Mouse (Mus musculus): ENCODE measurements around the gene Zbtb21. TPM values are rescaled to one million over a fixed set of nuclear protein-coding genes. Genes with fewer than 3 reads are reported as not detected.

Gene Zbtb21
- total and polyA plus RNA-seq, 2 experiments from 2014 or later, result 8.7 to 28.7 TPM

DNA sequence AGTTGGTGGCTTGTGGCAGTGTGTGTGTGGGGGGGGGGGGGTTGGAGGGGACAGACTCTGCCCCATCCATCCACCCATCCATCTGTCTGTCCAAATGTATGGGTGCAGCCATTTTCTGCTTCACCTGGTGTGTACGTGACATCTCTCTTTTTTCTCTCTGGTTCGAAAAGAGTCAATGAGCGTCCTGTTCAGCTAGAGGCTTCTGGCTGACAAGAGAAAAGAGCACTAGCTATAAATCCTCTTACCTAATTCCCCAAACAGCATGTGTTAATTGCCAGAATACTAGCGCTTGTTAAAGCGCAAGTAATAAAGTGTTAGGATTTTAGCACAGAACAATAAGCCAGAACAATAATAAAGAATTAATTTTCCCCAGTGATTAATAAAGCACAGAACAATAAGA lies 22.2 kb upstream of the Zbtb21 start:
- no peaks in the 10 kb centered on the region for H3K36me3 ChIP-seq (ENCODE audit: insufficient read depth, low read length)
- no peaks in the 10 kb centered on the region for H3K9me3 ChIP-seq (ENCODE audit: low read length)
- DNase-seq (ENCODE audit: low spot score) (no peak), ATAC-seq (no peak)
- H3K4me2 ChIP-seq (ENCODE audit: low read depth, low read length), result no peak overlapping the region
- no peaks in the 10 kb centered on the region for H3K4me1 ChIP-seq (ENCODE audit: insufficient read depth, low read length)
- H3K4me3 ChIP-seq (ENCODE audit: low read length), result no peak overlapping the region
- no peaks in the 10 kb centered on the region for H3K27me3 ChIP-seq (ENCODE audit: insufficient read depth, low read length)
- WGBS, result 47% methylated on average over 5 of the region's 5 CpGs
- no peak overlapping the region for H3K27ac ChIP-seq
- no peak for TF ChIP-seq CTCF (IDR thresholded peaks at IDR 0.05; ENCODE audit: low read depth)
- H3K9ac ChIP-seq (replicated peaks; ENCODE audit: low read length), result no peak overlapping the region

GRCm38 (mm10) chr16:97981362-97981761 lies 18.9 kb upstream of the Zbtb21 start:
- H3K4me1 ChIP-seq (ENCODE audit: insufficient read depth, low read length), result no peaks in the 10 kb centered on the region
- no peak overlapping the region for H3K4me3 ChIP-seq (ENCODE audit: low read length)
- H3K36me3 ChIP-seq (ENCODE audit: insufficient read depth, low read length), result no peaks in the 10 kb centered on the region
- DNase-seq (ENCODE audit: low spot score) (no peak), ATAC-seq (no peak)
- WGBS, result 92% methylated on average over 1 of the region's 1 CpGs
- no peak overlapping the region for H3K4me2 ChIP-seq (ENCODE audit: low read depth, low read length)
- H3K9ac ChIP-seq (replicated peaks; ENCODE audit: low read length), result no peak overlapping the region
- no peaks in the 10 kb centered on the region for H3K27me3 ChIP-seq (ENCODE audit: insufficient read depth, low read length)
- H3K27ac ChIP-seq, result no peak overlapping the region
- no peaks in the 10 kb centered on the region for H3K9me3 ChIP-seq (ENCODE audit: low read length)
- no peak for TF ChIP-seq CTCF (IDR thresholded peaks at IDR 0.05; ENCODE audit: low read depth)

DNA sequence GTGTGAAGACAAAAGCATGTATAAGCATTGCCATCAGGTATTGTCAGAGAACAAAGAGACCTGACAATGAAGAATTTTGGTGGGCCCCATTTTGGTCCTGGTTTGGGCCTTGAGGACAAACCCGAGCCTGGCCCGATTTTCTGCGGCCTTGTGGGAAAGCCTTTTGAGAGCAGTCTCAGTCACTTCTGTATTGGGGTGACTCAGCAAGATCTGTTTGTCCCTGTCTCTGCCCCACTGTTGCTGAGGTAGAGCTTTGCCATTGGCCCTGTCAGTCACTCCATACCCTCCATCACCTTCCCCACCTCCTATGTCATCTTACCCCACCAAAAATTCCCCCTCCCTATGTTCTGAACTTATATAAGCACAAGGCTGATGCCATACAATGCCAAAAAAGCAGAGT lies 15.3 kb upstream of the Zbtb21 start:
- no peaks in the 10 kb centered on the region for H3K4me1 ChIP-seq (ENCODE audit: insufficient read depth, low read length)
- no peak for TF ChIP-seq CTCF (IDR thresholded peaks at IDR 0.05; ENCODE audit: low read depth)

GRCm38 (mm10) chr16:97977277-97977676 lies 14.9 kb upstream of the Zbtb21 start:
- H3K9me3 ChIP-seq (ENCODE audit: low read length), result no peaks in the 10 kb centered on the region
- TF ChIP-seq CTCF (IDR thresholded peaks at IDR 0.05; ENCODE audit: low read depth), result no peak
- no peaks in the 10 kb centered on the region for H3K36me3 ChIP-seq (ENCODE audit: insufficient read depth, low read length)
- WGBS, result 88% methylated on average over 1 of the region's 1 CpGs
- H3K4me1 ChIP-seq (ENCODE audit: insufficient read depth, low read length), result no peaks in the 10 kb centered on the region
- H3K4me3 ChIP-seq (ENCODE audit: low read length), result no peak overlapping the region
- DNase-seq (ENCODE audit: low spot score) (no peak), ATAC-seq (no peak)
- H3K9ac ChIP-seq (replicated peaks; ENCODE audit: low read length), result no peak overlapping the region
- no peak overlapping the region for H3K4me2 ChIP-seq (ENCODE audit: low read depth, low read length)
- H3K27me3 ChIP-seq (ENCODE audit: insufficient read depth, low read length), result no peaks in the 10 kb centered on the region
- no peak overlapping the region for H3K27ac ChIP-seq

More for the DNA sequence above, 15.3 kb upstream of the Zbtb21 start:
- H3K27ac ChIP-seq, result no peak overlapping the region
- DNase-seq (ENCODE audit: low spot score), result no peak
- WGBS, result 81% methylated on average over 3 of the region's 3 CpGs
- no peak overlapping the region for H3K4me2 ChIP-seq (ENCODE audit: low read depth, low read length)
- ATAC-seq, result no peak
- no peaks in the 10 kb centered on the region for H3K36me3 ChIP-seq (ENCODE audit: insufficient read depth, low read length)
- H3K9me3 ChIP-seq (ENCODE audit: low read length), result no peaks in the 10 kb centered on the region
- no peak overlapping the region for H3K9ac ChIP-seq (replicated peaks; ENCODE audit: low read length)
- H3K4me3 ChIP-seq (ENCODE audit: low read length), result no peak overlapping the region
- no peaks in the 10 kb centered on the region for H3K27me3 ChIP-seq (ENCODE audit: insufficient read depth, low read length)

GRCm38 (mm10) chr16:97963956-97964540 lies 1.6 kb upstream of the Zbtb21 start:
- ATAC-seq (no peak), DNase-seq (ENCODE audit: low spot score) (no peak)
- Histone ChIP-seq H3K27ac (no peak overlapping the region), H3K4me1 (ENCODE audit: insufficient read depth, low read length) (peaks cover 10% of the 10 kb centered on the region), H3K4me3 (ENCODE audit: low read length) (no peak overlapping the region), H3K36me3 (ENCODE audit: insufficient read depth, low read length) (no peaks in the 10 kb centered on the region), H3K4me2 (ENCODE audit: low read depth, low read length) (no peak overlapping the region), H3K9me3 (ENCODE audit: low read length) (no peaks in the 10 kb centered on the region), H3K9ac (replicated peaks; ENCODE audit: low read length) (no peak overlapping the region), H3K27me3 (ENCODE audit: insufficient read depth, low read length) (no peaks in the 10 kb centered on the region)
- TF ChIP-seq CTCF (IDR thresholded peaks at IDR 0.05; ENCODE audit: low read depth), result no peak
- WGBS, result 78% methylated on average over 3 of the region's 3 CpGs

GRCm38 (mm10) chr16:97961381-97962150 lies 856 bp downstream of the Zbtb21 start:
- Histone ChIP-seq H3K4me2 (ENCODE audit: low read depth, low read length) (peak overlapping the region; percentile 94), H3K36me3 (ENCODE audit: insufficient read depth, low read length) (no peaks in the 10 kb centered on the region), H3K9me3 (ENCODE audit: low read length) (no peaks in the 10 kb centered on the region), H3K4me3 (ENCODE audit: low read length) (peak overlapping the region; percentile 84), H3K27ac (peak overlapping the region; percentile 95), H3K27me3 (ENCODE audit: insufficient read depth, low read length) (no peaks in the 10 kb centered on the region), H3K4me1 (ENCODE audit: insufficient read depth, low read length) (peaks cover 10% of the 10 kb centered on the region), H3K9ac (replicated peaks; ENCODE audit: low read length) (peak overlapping the region; percentile 77)
- 8% methylated on average over 36 of the region's 36 CpGs for WGBS
- DNase-seq (ENCODE audit: low spot score), result peak; percentile 5
- ATAC-seq, result no peak; the same call in 1 of the 2 replicates
- TF ChIP-seq CTCF (IDR thresholded peaks at IDR 0.05; ENCODE audit: low read depth), result no peak

DNA sequence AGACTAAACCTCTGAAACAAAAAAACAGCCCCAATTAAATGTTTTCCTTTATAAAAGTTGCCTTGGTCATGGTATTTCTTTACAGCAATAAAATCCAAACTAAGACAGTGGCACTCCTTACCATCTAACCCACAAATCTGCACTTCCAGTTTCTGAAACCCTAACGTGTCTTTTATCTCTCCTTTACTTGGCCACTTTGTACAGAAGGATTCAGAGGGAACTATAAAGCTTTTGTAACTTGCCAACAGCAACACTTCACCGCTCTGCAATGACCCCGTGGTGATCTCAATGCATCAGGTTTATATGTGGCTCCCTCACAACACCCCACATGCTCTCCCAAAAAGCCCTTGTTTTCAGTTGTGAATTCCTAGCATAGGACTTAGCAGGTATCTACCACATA lies 2.1 kb downstream of the Zbtb21 start:
- no peak for ATAC-seq
- peaks cover 10% of the 10 kb centered on the region for H3K4me1 ChIP-seq (ENCODE audit: insufficient read depth, low read length)
- no peak for DNase-seq (ENCODE audit: low spot score)
- H3K27me3 ChIP-seq (ENCODE audit: insufficient read depth, low read length), result no peaks in the 10 kb centered on the region
- 86% methylated on average over 3 of the region's 3 CpGs for WGBS
- no peak overlapping the region for H3K4me2 ChIP-seq (ENCODE audit: low read depth, low read length)
- no peak overlapping the region for H3K27ac ChIP-seq
- H3K9ac ChIP-seq (replicated peaks; ENCODE audit: low read length), result no peak overlapping the region
- no peak for TF ChIP-seq CTCF (IDR thresholded peaks at IDR 0.05; ENCODE audit: low read depth)
- no peaks in the 10 kb centered on the region for H3K9me3 ChIP-seq (ENCODE audit: low read length)
- no peaks in the 10 kb centered on the region for H3K36me3 ChIP-seq (ENCODE audit: insufficient read depth, low read length)
- H3K4me3 ChIP-seq (ENCODE audit: low read length), result no peak overlapping the region
